Mouse (Mus musculus): ENCODE measurements at regions not wholly inside any gene's neighbourhood (a gene's known extent, or its start where the extent isn't known, plus 50 kb on each side); places are given as distances from the start of the nearest gene placed in this dataset.

- no peak overlapping the region for H3K4me3 ChIP-seq (replicated peaks; ENCODE audit: low read depth, low read length)
- no peak for TF ChIP-seq CTCF (IDR thresholded peaks at IDR 0.05; ENCODE audit: low read depth)
- no peak overlapping the region for H3K27ac ChIP-seq
- no peaks in the 10 kb centered on the region for H3K36me3 ChIP-seq (ENCODE audit: insufficient read depth, low read length)
- H3K9me3 ChIP-seq (replicated peaks; ENCODE audit: low read length): no peaks in the 10 kb centered on the region
- no peaks in the 10 kb centered on the region for H3K27me3 ChIP-seq (ENCODE audit: insufficient read depth, low read length)
- H3K4me1 ChIP-seq (replicated peaks; ENCODE audit: insufficient read depth, low read length): no peaks in the 10 kb centered on the region
- 59% methylated on average over 1 of the region's 1 CpGs for WGBS
- no peak overlapping the region for H3K4me2 ChIP-seq (ENCODE audit: low read length)
- ATAC-seq (replicated peaks; ENCODE audit: low FRiP score, low read depth): no peak
- no peak overlapping the region for H3K9ac ChIP-seq (ENCODE audit: low read depth, low read length)
- no peak for DNase-seq (ENCODE audit: low spot score)
Observed at GRCm38 (mm10) chr13:37704475-37704874, 73.7 kb upstream of the Rreb1 start.

- Histone ChIP-seq H3K9me3 (replicated peaks; ENCODE audit: low read length) (no peaks in the 10 kb centered on the region), H3K27me3 (ENCODE audit: insufficient read depth, low read length) (no peaks in the 10 kb centered on the region), H3K9ac (ENCODE audit: low read depth, low read length) (no peak overlapping the region), H3K27ac (no peak overlapping the region), H3K4me1 (replicated peaks; ENCODE audit: insufficient read depth, low read length) (no peaks in the 10 kb centered on the region), H3K36me3 (ENCODE audit: insufficient read depth, low read length) (no peaks in the 10 kb centered on the region), H3K4me2 (ENCODE audit: low read length) (no peak overlapping the region), H3K4me3 (replicated peaks; ENCODE audit: low read depth, low read length) (no peak overlapping the region)
- no peak for TF ChIP-seq CTCF (IDR thresholded peaks at IDR 0.05; ENCODE audit: low read depth)
- 92% methylated on average over 2 of the region's 2 CpGs for WGBS
- DNase-seq (ENCODE audit: low spot score): no peak
- no peak for ATAC-seq (replicated peaks; ENCODE audit: low FRiP score, low read depth)
Observed at GRCm38 (mm10) chr13:37705482-37705881, 72.7 kb upstream of the Rreb1 start.

GRCm38 (mm10) chr13:37710913-37711312 lies 67.3 kb upstream of the Rreb1 start:
- ATAC-seq (replicated peaks; ENCODE audit: low FRiP score, low read depth): no peak
- Histone ChIP-seq H3K9ac (ENCODE audit: low read depth, low read length) (no peak overlapping the region), H3K9me3 (replicated peaks; ENCODE audit: low read length) (no peaks in the 10 kb centered on the region), H3K27me3 (ENCODE audit: insufficient read depth, low read length) (no peaks in the 10 kb centered on the region), H3K4me2 (ENCODE audit: low read length) (no peak overlapping the region), H3K27ac (no peak overlapping the region), H3K36me3 (ENCODE audit: insufficient read depth, low read length) (no peaks in the 10 kb centered on the region), H3K4me1 (replicated peaks; ENCODE audit: insufficient read depth, low read length) (no peaks in the 10 kb centered on the region), H3K4me3 (replicated peaks; ENCODE audit: low read depth, low read length) (no peak overlapping the region)
- DNase-seq (ENCODE audit: low spot score): no peak
- TF ChIP-seq CTCF (IDR thresholded peaks at IDR 0.05; ENCODE audit: low read depth): no peak
- 75% methylated on average over 5 of the region's 5 CpGs for WGBS

GRCm38 (mm10) chr13:37712908-37713496 lies 65.2 kb upstream of the Rreb1 start:
- Histone ChIP-seq H3K9ac (ENCODE audit: low read depth, low read length) (no peak overlapping the region), H3K27me3 (ENCODE audit: insufficient read depth, low read length) (no peaks in the 10 kb centered on the region), H3K4me1 (replicated peaks; ENCODE audit: insufficient read depth, low read length) (no peaks in the 10 kb centered on the region), H3K4me3 (replicated peaks; ENCODE audit: low read depth, low read length) (no peak overlapping the region), H3K36me3 (ENCODE audit: insufficient read depth, low read length) (no peaks in the 10 kb centered on the region), H3K9me3 (replicated peaks; ENCODE audit: low read length) (no peaks in the 10 kb centered on the region), H3K4me2 (ENCODE audit: low read length) (no peak overlapping the region), H3K27ac (no peak overlapping the region)
- DNase-seq (ENCODE audit: low spot score): no peak
- 73% methylated on average over 4 of the region's 4 CpGs for WGBS
- TF ChIP-seq CTCF (IDR thresholded peaks at IDR 0.05; ENCODE audit: low read depth): no peak
- no peak for ATAC-seq (replicated peaks; ENCODE audit: low FRiP score, low read depth)

GRCm38 (mm10) chr13:37715058-37715712 lies 63.0 kb upstream of the Rreb1 start:
- Histone ChIP-seq H3K27me3 (ENCODE audit: insufficient read depth, low read length) (no peaks in the 10 kb centered on the region), H3K4me2 (ENCODE audit: low read length) (no peak overlapping the region), H3K9ac (ENCODE audit: low read depth, low read length) (no peak overlapping the region), H3K36me3 (ENCODE audit: insufficient read depth, low read length) (no peaks in the 10 kb centered on the region), H3K4me1 (replicated peaks; ENCODE audit: insufficient read depth, low read length) (no peaks in the 10 kb centered on the region), H3K27ac (no peak overlapping the region), H3K9me3 (replicated peaks; ENCODE audit: low read length) (no peaks in the 10 kb centered on the region), H3K4me3 (replicated peaks; ENCODE audit: low read depth, low read length) (no peak overlapping the region)
- 44% methylated on average over 9 of the region's 9 CpGs for WGBS
- TF ChIP-seq CTCF (IDR thresholded peaks at IDR 0.05; ENCODE audit: low read depth): no peak
- DNase-seq (ENCODE audit: low spot score): no peak
- ATAC-seq (replicated peaks; ENCODE audit: low FRiP score, low read depth): peak; percentile 52; the same call in 1 of the 2 replicates

GRCm38 (mm10) chr13:37715770-37716693 lies 62.2 kb upstream of the Rreb1 start:
- Histone ChIP-seq H3K4me3 (replicated peaks; ENCODE audit: low read depth, low read length) (no peak overlapping the region), H3K36me3 (ENCODE audit: insufficient read depth, low read length) (no peaks in the 10 kb centered on the region), H3K4me2 (ENCODE audit: low read length) (no peak overlapping the region), H3K4me1 (replicated peaks; ENCODE audit: insufficient read depth, low read length) (no peaks in the 10 kb centered on the region), H3K27me3 (ENCODE audit: insufficient read depth, low read length) (no peaks in the 10 kb centered on the region), H3K9me3 (replicated peaks; ENCODE audit: low read length) (no peaks in the 10 kb centered on the region), H3K9ac (ENCODE audit: low read depth, low read length) (no peak overlapping the region), H3K27ac (no peak overlapping the region)
- WGBS: 76% methylated on average over 15 of the region's 15 CpGs
- no peak for TF ChIP-seq CTCF (IDR thresholded peaks at IDR 0.05; ENCODE audit: low read depth)
- ATAC-seq (replicated peaks; ENCODE audit: low FRiP score, low read depth): no peak
- DNase-seq (ENCODE audit: low spot score): no peak

All from kidney, postnatal 0 days (tissue).